Mouse (Mus musculus) left cerebral cortex, adult 2 months (tissue): ENCODE results near the gene Pbx4. TPM values are rescaled to one million over a fixed set of nuclear protein-coding genes. Genes with fewer than 3 reads are reported as not detected.
A peak's percentile ranks its signal among the peaks of the same experiment; 100 is the strongest.

Experiments
- DNase-seq, 2 experiments: peaks; one replicate each; pipeline ENCODE4 v3.0.0; 2021 to 2022; ENCODE audit warnings: low spot score in 2 of 2, mixed read lengths in 1 of 2; ENCODE audit errors: extremely low spot score in 1 of 2
- H3K27ac ChIP-seq: fragments of 200-600 bp; 2 replicates; pipeline ENCODE4 v1.8.1; 2022
- H3K4me3 ChIP-seq: fragments of 200-600 bp; 2 replicates; pipeline ENCODE4 v1.8.1; 2022
- CTCF ChIP-seq: fragments of 200-600 bp; IDR thresholded peaks from 2 replicates; pipeline ENCODE4 v1.8.1; 2022; ENCODE audit warnings: antibody characterized with exemption, mild to moderate bottlenecking, moderate library complexity
- intact Hi-C: fragments of 180-260 bp; cut with DNase I; formaldehyde crosslinking; loops from one replicate; pipeline ENCODE4 v1.15.1; 2025
- total RNA-seq, 2 experiments: library from RNA; stranded (reverse); gene quantifications; 2 replicates each; pipeline ENCODE4 v1.2.3; 2021

The Pbx4 gene
- total RNA-seq, 2 experiments from 2014 or later: 18.5 to 20.7 TPM

- no peak for TF ChIP-seq CTCF
- intact Hi-C loops: no loop called here
- peak in 1 of 2 experiments; percentile 9 for DNase-seq
- Histone ChIP-seq H3K27ac (no peak overlapping the region), H3K4me3 (no peak overlapping the region)
Observed at GRCm38 (mm10) chr8:69799261-69799660, 33.0 kb upstream of the Pbx4 start.

DNA sequence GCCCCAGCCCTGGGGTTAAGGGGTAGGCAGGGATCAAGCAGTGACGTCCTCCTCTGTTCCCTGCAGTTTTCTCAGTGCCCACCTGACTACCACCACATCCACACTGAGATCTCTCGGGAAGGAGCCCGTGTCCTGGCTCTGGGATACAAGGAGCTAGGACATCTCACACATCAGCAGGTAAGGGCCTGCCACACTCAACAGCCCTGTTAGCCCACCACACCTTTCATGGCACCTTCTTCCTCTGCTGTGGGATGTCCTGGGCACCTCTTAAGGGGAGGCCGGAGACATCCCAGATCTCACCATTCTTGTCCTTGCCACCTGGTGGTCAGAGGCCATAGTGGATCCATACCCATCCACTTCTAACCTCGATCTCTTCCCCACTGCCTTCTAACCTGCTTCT is 32.3 kb upstream of the Pbx4 start:
- Histone ChIP-seq H3K27ac (no peak overlapping the region), H3K4me3 (no peak overlapping the region)
- DNase-seq: peak in 1 of 2 experiments; percentile 7
- intact Hi-C loops: no loop called here
- no peak; the same call in 1 of the 2 replicates for TF ChIP-seq CTCF

DNA sequence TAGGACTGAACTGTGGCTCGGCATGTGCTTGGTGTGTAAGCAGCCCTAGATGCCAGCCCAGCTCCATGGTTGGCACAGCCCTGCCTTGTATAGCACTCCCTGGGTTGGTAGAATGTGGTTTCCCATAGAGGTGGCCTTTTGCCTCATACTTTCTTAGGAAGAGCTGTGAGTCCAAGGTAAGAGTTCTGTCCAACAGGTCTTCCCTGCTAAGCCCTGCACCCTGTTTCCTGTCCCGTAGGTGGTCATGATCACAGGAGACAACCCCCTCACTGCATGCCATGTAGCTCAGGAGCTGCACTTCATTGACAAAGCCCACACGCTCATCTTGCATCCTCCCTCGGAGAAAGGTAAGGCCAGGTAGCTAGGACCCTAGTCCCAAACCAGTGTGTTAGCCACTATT is 30.5 kb upstream of the Pbx4 start:
- TF ChIP-seq CTCF: no peak
- DNase-seq: peak in 1 of 2 experiments; percentile 5
- intact Hi-C loops: no loop called here
- no peak overlapping the region for H3K4me3 ChIP-seq
- no peak overlapping the region for H3K27ac ChIP-seq

DNA sequence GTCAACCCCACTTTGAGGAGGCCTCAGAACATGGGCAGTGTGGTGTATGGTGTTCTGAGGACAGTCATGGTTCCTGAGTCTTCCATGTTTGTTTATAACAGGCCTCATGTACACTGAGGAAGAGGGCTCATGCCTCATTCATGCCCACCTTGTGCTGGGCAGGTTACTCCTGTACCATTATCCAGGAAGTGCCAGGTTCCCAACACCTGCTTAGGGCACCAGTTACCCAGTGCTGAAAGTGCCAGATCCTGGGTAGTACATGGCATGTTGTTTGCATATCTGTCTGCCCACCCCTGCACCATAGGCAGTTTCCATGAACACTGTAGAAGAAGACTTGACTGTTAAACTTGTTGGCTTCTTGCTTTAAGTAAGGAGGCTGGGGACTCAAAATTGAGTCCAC is 30.1 kb upstream of the Pbx4 start:
- no peak for DNase-seq
- no peak overlapping the region for H3K27ac ChIP-seq
- intact Hi-C loops: no loop called here
- no peak for TF ChIP-seq CTCF
- H3K4me3 ChIP-seq: no peak overlapping the region

DNA sequence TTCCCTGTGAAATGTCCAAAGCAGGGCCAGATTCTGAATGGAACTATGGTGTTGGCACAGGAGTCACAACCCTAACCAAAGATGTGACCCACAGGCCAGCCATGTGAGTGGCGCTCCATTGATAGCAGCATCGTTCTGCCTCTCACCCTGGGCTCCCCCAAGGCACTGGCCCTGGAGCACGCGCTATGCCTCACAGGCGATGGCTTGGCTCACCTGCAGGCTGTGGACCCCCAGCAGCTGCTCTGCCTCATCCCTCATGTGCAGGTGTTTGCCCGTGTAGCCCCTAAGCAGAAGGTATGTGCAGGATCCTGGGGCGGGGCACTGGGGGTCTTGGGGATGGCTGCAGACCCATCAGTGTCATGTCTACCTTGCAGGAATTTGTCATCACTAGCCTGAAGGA is 28.9 kb upstream of the Pbx4 start:
- TF ChIP-seq CTCF: no peak

GRCm38 (mm10) chr8:69804537-69804936 is 27.8 kb upstream of the Pbx4 start:
- TF ChIP-seq CTCF: no peak
- Histone ChIP-seq H3K4me3 (no peak overlapping the region), H3K27ac (no peak overlapping the region)
- peak in 1 of 2 experiments; percentile 6 for DNase-seq
- intact Hi-C loops: no loop called here

More for the DNA sequence above, 28.9 kb upstream of the Pbx4 start:
- DNase-seq: peak in 1 of 2 experiments; percentile 8
- Histone ChIP-seq H3K4me3 (no peak overlapping the region), H3K27ac (no peak overlapping the region)
- intact Hi-C loops: no loop called here

GRCm38 (mm10) chr8:69805086-69805485 is 27.2 kb upstream of the Pbx4 start:
- no peak for DNase-seq
- intact Hi-C loops: no loop called here
- no peak overlapping the region for H3K27ac ChIP-seq
- no peak for TF ChIP-seq CTCF
- H3K4me3 ChIP-seq: no peak overlapping the region

- TF ChIP-seq CTCF: no peak
- Histone ChIP-seq H3K27ac (no peak overlapping the region), H3K4me3 (no peak overlapping the region)
- intact Hi-C loops: no loop called here
- DNase-seq: no peak
Observed at GRCm38 (mm10) chr8:69805491-69805890, 26.8 kb upstream of the Pbx4 start.

GRCm38 (mm10) chr8:69807236-69807635 is 25.1 kb upstream of the Pbx4 start:
- no peak for DNase-seq
- no peak overlapping the region for H3K4me3 ChIP-seq
- TF ChIP-seq CTCF: no peak
- intact Hi-C loops: no loop called here
- H3K27ac ChIP-seq: no peak overlapping the region

DNA sequence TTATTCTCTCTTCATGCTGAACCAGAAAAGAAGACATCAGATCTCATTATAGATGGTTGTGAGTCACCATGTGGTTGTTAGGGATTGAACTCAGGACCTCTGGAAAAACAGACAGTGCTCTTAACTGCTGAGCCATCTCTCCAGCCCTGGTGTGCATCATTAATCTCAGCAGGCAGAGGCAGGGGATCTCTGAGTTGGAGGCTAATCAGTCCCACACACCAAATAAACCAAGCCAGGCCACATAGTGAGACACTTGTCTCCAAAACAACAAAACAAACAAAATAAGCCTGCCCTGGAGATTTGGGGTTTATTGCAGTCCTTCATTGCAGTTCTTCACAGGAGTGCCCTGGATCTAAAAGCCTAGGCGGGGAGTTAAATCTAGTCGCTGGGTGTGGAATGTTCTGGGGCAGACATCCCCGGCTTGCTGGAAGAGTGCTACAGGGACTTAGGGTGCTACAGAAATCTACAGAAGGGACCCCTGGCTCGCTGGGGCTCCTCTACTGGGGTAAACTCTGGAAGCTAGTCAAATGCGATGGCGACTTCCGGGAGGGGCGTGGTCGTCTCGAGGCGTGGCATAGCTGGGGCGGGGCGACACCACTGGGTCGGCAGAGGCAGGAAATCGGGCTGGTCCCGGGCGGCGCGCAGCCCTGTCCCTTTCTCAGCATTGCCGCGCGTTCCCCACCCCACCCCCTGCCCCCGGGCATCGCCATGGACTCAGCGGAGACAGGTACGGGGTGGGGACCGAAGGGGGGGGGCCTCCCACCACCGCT is 24.0 kb upstream of the Pbx4 start, which contains the start of gene Gmip:
Gene Gmip (plus strand): TSS at position 586 of the 770 bp plus-strand sequence.
- H3K27ac ChIP-seq: peak within 1 kb of the TSS; percentile 44; the same call in 1 of the 2 replicates
- TF ChIP-seq CTCF: no peak

GRCm38 (mm10) chr8:69808864-69809403 is 23.4 kb upstream of the Pbx4 start:
- Histone ChIP-seq H3K27ac (peak overlapping the region; percentile 44; the same call in 1 of the 2 replicates), H3K4me3 (peak overlapping the region; percentile 59)
- no peak for DNase-seq
- no peak for TF ChIP-seq CTCF
- intact Hi-C loops: no loop called here

More for the DNA sequence above, 24.0 kb upstream of the Pbx4 start, which contains the start of gene Gmip:
- peak; percentile 52 to 53 for DNase-seq
- peak within 1 kb of the TSS; percentile 59 for H3K4me3 ChIP-seq
- intact Hi-C loops: no loop called here

DNA sequence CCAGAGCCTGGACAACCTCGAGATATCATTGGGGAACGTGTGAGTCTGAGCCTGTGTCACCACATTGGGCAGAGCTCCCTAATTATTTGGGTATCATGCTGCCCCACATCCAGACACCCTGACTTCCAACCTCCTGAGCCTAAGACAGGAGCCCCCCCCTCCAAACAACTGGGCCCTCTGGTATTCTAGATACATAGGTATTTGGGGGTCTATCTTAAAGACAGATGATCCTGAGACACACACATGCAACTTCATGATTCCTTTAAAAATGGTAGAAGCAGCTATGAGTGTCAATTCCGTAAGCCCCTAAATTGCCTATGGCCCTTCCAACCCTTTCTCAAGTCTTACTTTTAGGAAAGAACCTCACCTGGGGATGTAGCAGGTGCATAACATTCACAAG is 22.5 kb upstream of the Pbx4 start:
- H3K27ac ChIP-seq: no peak overlapping the region
- intact Hi-C loops: no loop called here

More for the DNA sequence above, 22.5 kb upstream of the Pbx4 start:
- H3K4me3 ChIP-seq: no peak overlapping the region
- DNase-seq: no peak
- TF ChIP-seq CTCF: no peak
